Mouse (Mus musculus): Measurements from ENCODE around the gene Exoc3l4.

GRCm38 (mm10) chr12:111471119-111471518 is 54.3 kb downstream of the Exoc3l4 start:
- TF ChIP-seq CTCF (IDR thresholded peaks at IDR 0.05; ENCODE audit: low read depth) = no peak
- no peak for TF ChIP-seq EP300 (IDR thresholded peaks at IDR 0.05; ENCODE audit: low read depth)

Measured in heart, postnatal 0 days (tissue).